Mouse (Mus musculus) spleen, embryonic (tissue): ENCODE data around the gene Slc22a12.

Source experiments
- CTCF ChIA-PET: fragments of 350-600 bp; sonication (Branson Sonifier 250); formaldehyde crosslinking; loops from one replicate; lab custom pipeline; 2022; lab: Charles Lee

The Slc22a12 gene

DNA sequence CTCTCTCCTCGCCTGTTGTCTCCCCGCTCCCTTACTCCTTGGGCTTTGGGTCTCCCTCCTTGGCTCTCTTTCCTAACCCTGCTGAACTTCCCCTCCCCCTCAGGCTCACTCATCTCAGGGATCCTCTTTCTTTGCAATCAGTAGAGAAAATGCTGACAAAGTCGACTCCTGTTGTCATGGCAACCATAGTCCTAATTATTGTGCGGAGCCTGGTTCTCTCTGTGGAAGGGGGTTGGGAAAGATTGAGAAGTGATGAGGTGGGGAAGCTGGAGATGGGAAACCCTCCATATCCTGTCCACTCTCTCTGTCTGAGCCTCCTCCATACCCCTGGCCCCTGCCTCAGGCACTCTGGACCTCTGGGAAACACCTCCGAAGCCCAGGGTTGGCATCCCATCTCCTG is 24.2 kb downstream of the Slc22a12 start:
- CTCF ChIA-PET = no interaction called here

- CTCF ChIA-PET = no interaction called here
Observed at GRCm38 (mm10) chr19:6516153-6516552, 26.7 kb downstream of the Slc22a12 start.

- CTCF ChIA-PET = interaction anchor here (0.7 kb wide), 1 partner anchor 129 kb away, joined by 3 read pairs; no protein-coding TSS in a partner anchor
Observed at GRCm38 (mm10) chr19:6515448-6515847, 27.4 kb downstream of the Slc22a12 start.

GRCm38 (mm10) chr19:6514940-6515339 is 27.9 kb downstream of the Slc22a12 start:
- CTCF ChIA-PET = no interaction called here

- CTCF ChIA-PET = no interaction called here
Observed at GRCm38 (mm10) chr19:6513389-6514139, 29.3 kb downstream of the Slc22a12 start.

GRCm38 (mm10) chr19:6510546-6510945 is 32.3 kb downstream of the Slc22a12 start:
- CTCF ChIA-PET = no interaction called here

DNA sequence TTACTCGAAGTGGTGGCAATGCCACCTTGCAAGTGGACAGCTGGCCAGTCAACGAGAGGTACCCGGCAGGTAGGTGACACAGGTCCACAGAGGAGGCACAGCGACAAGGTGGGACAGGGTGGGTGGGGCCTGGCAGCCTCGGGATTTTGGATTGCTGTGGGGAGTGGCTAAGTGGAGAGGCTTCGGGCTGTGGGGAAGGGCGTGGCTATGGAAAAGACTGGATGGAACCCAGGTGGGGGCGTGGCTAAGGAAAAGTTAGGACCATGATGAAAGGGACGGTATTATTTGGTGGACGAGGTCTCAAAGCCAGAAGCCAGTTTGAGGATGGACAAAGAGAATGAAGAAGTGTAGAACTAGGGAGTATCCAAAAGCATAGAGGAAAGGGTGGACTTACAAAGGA is 33.0 kb downstream of the Slc22a12 start:
- CTCF ChIA-PET = no interaction called here

- CTCF ChIA-PET = no interaction called here
Observed at GRCm38 (mm10) chr19:6507393-6507792, 35.4 kb downstream of the Slc22a12 start.

DNA sequence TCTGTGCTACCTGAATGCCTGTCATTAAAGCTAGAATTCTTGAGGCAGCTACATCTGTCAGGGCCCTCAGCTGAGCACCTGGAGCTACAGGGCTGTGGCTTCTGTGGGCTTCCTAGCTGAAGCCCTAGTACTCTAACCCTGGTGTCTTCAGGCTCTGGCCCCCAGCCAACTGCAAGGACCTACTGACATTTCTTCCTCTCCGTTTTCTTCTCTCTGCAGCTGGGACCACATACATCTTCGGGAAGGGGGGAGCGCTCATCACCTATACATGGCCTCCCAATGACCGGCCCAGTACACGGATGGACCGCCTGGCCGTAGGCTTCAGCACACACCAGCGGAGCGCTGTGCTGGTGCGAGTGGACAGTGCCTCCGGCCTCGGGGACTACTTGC is 38.2 kb downstream of the Slc22a12 start:
- CTCF ChIA-PET = interaction anchor here (0.6 kb wide), 1 partner anchor 147 kb away, joined by 5 read pairs; no protein-coding TSS in a partner anchor

GRCm38 (mm10) chr19:6503926-6504655 is 38.7 kb downstream of the Slc22a12 start:
- CTCF ChIA-PET = interaction anchor here (0.6 kb wide), 1 partner anchor 147 kb away, joined by 5 read pairs; no protein-coding TSS in a partner anchor

DNA sequence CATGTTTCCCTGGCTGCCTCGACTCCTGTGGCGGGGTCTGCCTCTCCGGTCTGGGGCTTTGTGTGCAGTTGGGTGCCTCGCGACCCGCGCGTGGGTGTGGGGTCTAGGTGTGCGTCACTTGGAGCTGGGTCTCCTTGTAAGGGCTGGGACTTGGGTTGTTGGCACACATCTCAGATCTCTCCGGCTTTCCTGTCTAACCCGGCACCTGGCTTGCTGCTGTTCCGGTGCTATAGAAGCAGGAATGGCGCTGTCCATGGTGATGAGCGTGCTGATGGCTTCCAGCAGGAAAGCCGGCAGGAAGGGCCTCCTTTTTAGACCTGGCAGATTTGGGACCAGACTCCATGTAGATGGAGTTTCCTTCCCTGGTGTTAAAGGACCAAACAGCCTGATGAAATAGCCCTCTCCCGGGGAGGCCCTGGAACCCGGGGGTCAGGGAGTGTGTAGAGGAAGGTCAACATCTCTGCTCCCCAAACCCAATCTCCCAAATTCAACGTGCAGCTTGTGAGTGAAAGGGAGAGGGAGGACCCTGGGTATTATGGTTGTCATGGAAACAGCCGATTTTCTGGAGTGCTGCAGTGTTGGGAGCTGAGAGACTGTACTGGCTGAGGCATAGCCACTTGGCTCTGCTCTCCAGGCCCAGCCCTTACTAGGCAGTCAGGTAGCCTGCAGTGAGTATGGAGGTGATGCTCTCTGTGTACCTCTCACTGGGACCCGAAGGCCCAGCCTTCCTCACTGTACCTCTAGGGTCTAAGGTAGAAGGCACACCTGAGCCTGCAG is 40.1 kb downstream of the Slc22a12 start:
- CTCF ChIA-PET = no interaction called here

- CTCF ChIA-PET = no interaction called here
Observed at GRCm38 (mm10) chr19:6502035-6502541, 40.7 kb downstream of the Slc22a12 start.

- CTCF ChIA-PET = no interaction called here
Observed at GRCm38 (mm10) chr19:6500636-6501025, 42.2 kb downstream of the Slc22a12 start.

- CTCF ChIA-PET = no interaction called here
Observed at GRCm38 (mm10) chr19:6499860-6500635, 42.8 kb downstream of the Slc22a12 start.

GRCm38 (mm10) chr19:6498350-6499131 is 44.3 kb downstream of the Slc22a12 start:
- CTCF ChIA-PET = no interaction called here

GRCm38 (mm10) chr19:6497803-6498202 is 45.0 kb downstream of the Slc22a12 start:
- CTCF ChIA-PET = no interaction called here

DNA sequence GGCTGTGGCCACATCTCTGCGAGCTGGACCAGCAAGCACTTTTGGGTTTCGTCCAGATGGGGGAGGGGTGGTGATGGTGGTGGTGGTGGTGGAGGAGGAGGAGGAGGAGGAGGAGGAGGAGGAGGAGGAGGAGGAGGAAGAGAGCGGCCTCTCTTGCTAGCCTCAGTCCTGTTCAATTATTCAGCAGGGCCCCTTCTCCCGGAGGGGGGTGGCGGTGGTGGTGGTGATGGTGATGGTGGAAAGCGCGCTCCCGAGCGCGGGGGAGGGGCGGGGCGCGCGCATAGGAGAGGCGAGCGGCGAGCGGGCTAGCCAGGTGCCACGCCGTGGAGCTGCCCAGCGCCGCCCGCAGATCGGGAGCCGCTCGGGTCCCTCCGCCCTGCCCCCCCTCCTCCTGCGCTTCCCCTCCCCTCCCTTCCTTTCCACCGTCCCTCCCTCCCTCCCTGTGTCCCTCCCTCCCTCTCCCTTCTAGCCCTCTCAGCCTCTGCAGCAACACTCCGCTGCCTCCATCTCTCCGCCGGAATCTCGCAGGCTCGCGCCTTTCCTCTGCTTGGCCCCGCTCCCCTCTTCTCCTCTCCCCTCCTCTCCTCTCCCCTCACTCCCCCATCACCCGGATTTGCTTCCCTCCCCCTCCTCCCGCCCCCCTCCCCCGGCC is 45.6 kb downstream of the Slc22a12 start:
- CTCF ChIA-PET = no interaction called here

- CTCF ChIA-PET = interaction anchor here (0.7 kb wide), 1 partner anchor 355 kb away, joined by 4 read pairs; no protein-coding TSS in a partner anchor
Observed at GRCm38 (mm10) chr19:6496462-6497149, 46.2 kb downstream of the Slc22a12 start.

DNA sequence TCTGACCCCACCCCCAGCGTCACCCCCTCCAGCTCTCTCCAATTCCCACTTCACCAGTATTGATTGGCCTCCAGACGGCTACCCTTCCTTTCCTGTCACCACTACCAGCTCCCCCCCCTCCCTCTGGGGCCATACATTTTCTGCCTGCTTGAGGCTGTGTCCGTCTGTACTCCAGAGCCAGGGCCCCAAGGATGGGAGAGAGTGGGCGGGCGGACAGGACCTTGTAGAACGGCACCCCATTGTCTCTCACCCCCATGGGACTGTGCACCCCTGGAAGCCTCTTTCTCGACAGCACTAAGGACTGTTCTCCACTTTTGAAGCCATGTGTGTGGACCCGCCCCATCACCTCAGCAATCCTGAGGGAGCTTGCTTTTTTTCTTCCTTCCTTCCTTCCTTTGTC is 47.1 kb downstream of the Slc22a12 start:
- CTCF ChIA-PET = interaction anchor here (0.6 kb wide), 1 partner anchor 1896 kb away, joined by 3 read pairs; no protein-coding TSS in a partner anchor
